Mouse (Mus musculus): Measurements from ENCODE around the gene Tarbp2. TPM values are rescaled to one million over a fixed set of nuclear protein-coding genes. Genes with fewer than 3 reads are reported as not detected.

Gene Tarbp2
- polyA plus RNA-seq, 1 experiment: 47.5 TPM

DNA sequence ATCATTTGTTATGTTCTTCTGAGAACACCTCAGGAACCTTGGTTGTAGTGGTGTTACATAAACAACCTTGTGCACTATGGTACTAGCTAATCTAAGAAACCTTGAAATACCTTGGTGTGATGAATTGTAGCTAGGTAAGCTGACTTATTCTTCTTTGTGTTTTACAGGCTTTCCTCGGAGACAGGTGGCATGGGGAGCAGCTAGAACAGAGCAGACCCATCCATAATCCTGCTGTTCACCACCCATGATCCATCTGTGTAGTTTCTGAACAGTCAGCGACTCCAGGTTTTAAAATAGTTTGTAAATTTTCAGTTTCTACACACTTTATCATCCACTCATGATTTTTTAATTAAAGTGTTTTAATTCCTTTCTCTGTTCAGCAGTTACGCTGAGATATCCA is 19.7 kb upstream of the Tarbp2 start:
- no peaks in the 10 kb centered on the region for H3K4me1 ChIP-seq (ENCODE audit: control insufficient read depth, insufficient read depth, low read length)
- no peak overlapping the region for H3K27ac ChIP-seq (ENCODE audit: insufficient read depth, low read length)
- TF ChIP-seq POLR2A (IDR thresholded peaks at IDR 0.05; ENCODE audit: insufficient read depth, low read length): no peak
- TF ChIP-seq EP300 (IDR thresholded peaks at IDR 0.05; ENCODE audit: insufficient read depth, low read depth, low read length): no peak
- no peak for TF ChIP-seq CTCF (IDR thresholded peaks at IDR 0.05; ENCODE audit: low read depth, low read length)
- H3K9me3 ChIP-seq (replicated peaks; ENCODE audit: control insufficient read depth, insufficient read depth, low read length, poor library complexity, severe bottlenecking): no peaks in the 10 kb centered on the region
- no peaks in the 10 kb centered on the region for H3K27me3 ChIP-seq (ENCODE audit: control insufficient read depth, insufficient read depth, low read length, poor library complexity, severe bottlenecking)
- H3K36me3 ChIP-seq (ENCODE audit: control insufficient read depth, insufficient read depth, low read length, poor library complexity, severe bottlenecking): peaks cover 96% of the 10 kb centered on the region
- no peak overlapping the region for H3K4me3 ChIP-seq (ENCODE audit: low read depth, low read length)
- H3K9ac ChIP-seq (ENCODE audit: low read depth, poor library complexity, severe bottlenecking): no peak overlapping the region

- no peak overlapping the region for H3K9ac ChIP-seq (ENCODE audit: low read depth, poor library complexity, severe bottlenecking)
- H3K4me1 ChIP-seq (ENCODE audit: control insufficient read depth, insufficient read depth, low read length): no peaks in the 10 kb centered on the region
- H3K27me3 ChIP-seq (ENCODE audit: control insufficient read depth, insufficient read depth, low read length, poor library complexity, severe bottlenecking): no peaks in the 10 kb centered on the region
- H3K36me3 ChIP-seq (ENCODE audit: control insufficient read depth, insufficient read depth, low read length, poor library complexity, severe bottlenecking): peaks cover 96% of the 10 kb centered on the region
- TF ChIP-seq CTCF (IDR thresholded peaks at IDR 0.05; ENCODE audit: low read depth, low read length): no peak
- no peak overlapping the region for H3K27ac ChIP-seq (ENCODE audit: insufficient read depth, low read length)
- no peaks in the 10 kb centered on the region for H3K9me3 ChIP-seq (replicated peaks; ENCODE audit: control insufficient read depth, insufficient read depth, low read length, poor library complexity, severe bottlenecking)
- H3K4me3 ChIP-seq (ENCODE audit: low read depth, low read length): no peak overlapping the region
Observed at GRCm38 (mm10) chr15:102499370-102499769, 18.6 kb upstream of the Tarbp2 start.

- Histone ChIP-seq H3K4me1 (ENCODE audit: control insufficient read depth, insufficient read depth, low read length) (no peaks in the 10 kb centered on the region), H3K27ac (ENCODE audit: insufficient read depth, low read length) (no peak overlapping the region), H3K9ac (ENCODE audit: low read depth, poor library complexity, severe bottlenecking) (no peak overlapping the region), H3K4me3 (ENCODE audit: low read depth, low read length) (no peak overlapping the region), H3K9me3 (replicated peaks; ENCODE audit: control insufficient read depth, insufficient read depth, low read length, poor library complexity, severe bottlenecking) (no peaks in the 10 kb centered on the region), H3K27me3 (ENCODE audit: control insufficient read depth, insufficient read depth, low read length, poor library complexity, severe bottlenecking) (no peaks in the 10 kb centered on the region), H3K36me3 (ENCODE audit: control insufficient read depth, insufficient read depth, low read length, poor library complexity, severe bottlenecking) (peaks cover 93% of the 10 kb centered on the region)
- TF ChIP-seq EP300 (IDR thresholded peaks at IDR 0.05; ENCODE audit: insufficient read depth, low read depth, low read length) (no peak), POLR2A (IDR thresholded peaks at IDR 0.05; ENCODE audit: insufficient read depth, low read length) (no peak), CTCF (IDR thresholded peaks at IDR 0.05; ENCODE audit: low read depth, low read length) (no peak)
Observed at GRCm38 (mm10) chr15:102499851-102500250, 18.1 kb upstream of the Tarbp2 start.

- H3K27me3 ChIP-seq (ENCODE audit: control insufficient read depth, insufficient read depth, low read length, poor library complexity, severe bottlenecking): no peaks in the 10 kb centered on the region
- no peak overlapping the region for H3K27ac ChIP-seq (ENCODE audit: insufficient read depth, low read length)
- H3K4me3 ChIP-seq (ENCODE audit: low read depth, low read length): no peak overlapping the region
- H3K36me3 ChIP-seq (ENCODE audit: control insufficient read depth, insufficient read depth, low read length, poor library complexity, severe bottlenecking): peaks cover 86% of the 10 kb centered on the region
- H3K4me1 ChIP-seq (ENCODE audit: control insufficient read depth, insufficient read depth, low read length): peaks cover 2% of the 10 kb centered on the region
- no peak overlapping the region for H3K9ac ChIP-seq (ENCODE audit: low read depth, poor library complexity, severe bottlenecking)
- no peak for TF ChIP-seq CTCF (IDR thresholded peaks at IDR 0.05; ENCODE audit: low read depth, low read length)
- no peak for TF ChIP-seq EP300 (IDR thresholded peaks at IDR 0.05; ENCODE audit: insufficient read depth, low read depth, low read length)
- TF ChIP-seq POLR2A (IDR thresholded peaks at IDR 0.05; ENCODE audit: insufficient read depth, low read length): no peak
- no peaks in the 10 kb centered on the region for H3K9me3 ChIP-seq (replicated peaks; ENCODE audit: control insufficient read depth, insufficient read depth, low read length, poor library complexity, severe bottlenecking)
Observed at GRCm38 (mm10) chr15:102500479-102500878, 17.5 kb upstream of the Tarbp2 start.

GRCm38 (mm10) chr15:102501084-102501814 is 16.7 kb upstream of the Tarbp2 start:
- H3K4me3 ChIP-seq (ENCODE audit: low read depth, low read length): no peak overlapping the region
- peak overlapping the region; percentile 37; the same call in 1 of the 2 replicates for H3K27ac ChIP-seq (ENCODE audit: insufficient read depth, low read length)
- no peaks in the 10 kb centered on the region for H3K27me3 ChIP-seq (ENCODE audit: control insufficient read depth, insufficient read depth, low read length, poor library complexity, severe bottlenecking)
- no peak overlapping the region for H3K9ac ChIP-seq (ENCODE audit: low read depth, poor library complexity, severe bottlenecking)
- H3K9me3 ChIP-seq (replicated peaks; ENCODE audit: control insufficient read depth, insufficient read depth, low read length, poor library complexity, severe bottlenecking): no peaks in the 10 kb centered on the region
- peaks cover 80% of the 10 kb centered on the region for H3K36me3 ChIP-seq (ENCODE audit: control insufficient read depth, insufficient read depth, low read length, poor library complexity, severe bottlenecking)
- TF ChIP-seq EP300 (IDR thresholded peaks at IDR 0.05; ENCODE audit: insufficient read depth, low read depth, low read length): no peak
- no peak for TF ChIP-seq CTCF (IDR thresholded peaks at IDR 0.05; ENCODE audit: low read depth, low read length)
- TF ChIP-seq POLR2A (IDR thresholded peaks at IDR 0.05; ENCODE audit: insufficient read depth, low read length): no peak
- peaks cover 2% of the 10 kb centered on the region for H3K4me1 ChIP-seq (ENCODE audit: control insufficient read depth, insufficient read depth, low read length)

- Histone ChIP-seq H3K9ac (ENCODE audit: low read depth, poor library complexity, severe bottlenecking) (no peak overlapping the region), H3K27ac (ENCODE audit: insufficient read depth, low read length) (no peak overlapping the region), H3K4me1 (ENCODE audit: control insufficient read depth, insufficient read depth, low read length) (peaks cover 2% of the 10 kb centered on the region), H3K36me3 (ENCODE audit: control insufficient read depth, insufficient read depth, low read length, poor library complexity, severe bottlenecking) (peaks cover 70% of the 10 kb centered on the region), H3K9me3 (replicated peaks; ENCODE audit: control insufficient read depth, insufficient read depth, low read length, poor library complexity, severe bottlenecking) (no peaks in the 10 kb centered on the region), H3K27me3 (ENCODE audit: control insufficient read depth, insufficient read depth, low read length, poor library complexity, severe bottlenecking) (no peaks in the 10 kb centered on the region), H3K4me3 (ENCODE audit: low read depth, low read length) (no peak overlapping the region)
- TF ChIP-seq CTCF (IDR thresholded peaks at IDR 0.05; ENCODE audit: low read depth, low read length) (no peak), POLR2A (IDR thresholded peaks at IDR 0.05; ENCODE audit: insufficient read depth, low read length) (no peak), EP300 (IDR thresholded peaks at IDR 0.05; ENCODE audit: insufficient read depth, low read depth, low read length) (no peak)
Observed at GRCm38 (mm10) chr15:102502254-102502840, 15.6 kb upstream of the Tarbp2 start.
